Mouse (Mus musculus): ENCODE results near the gene Vmn1r16.
"Not testable (repeated sequence)": the region's sequence is repeated elsewhere in the genome, so short reads cannot be mapped to it uniquely, and the experiment has no call there.

Gene Vmn1r16

DNA sequence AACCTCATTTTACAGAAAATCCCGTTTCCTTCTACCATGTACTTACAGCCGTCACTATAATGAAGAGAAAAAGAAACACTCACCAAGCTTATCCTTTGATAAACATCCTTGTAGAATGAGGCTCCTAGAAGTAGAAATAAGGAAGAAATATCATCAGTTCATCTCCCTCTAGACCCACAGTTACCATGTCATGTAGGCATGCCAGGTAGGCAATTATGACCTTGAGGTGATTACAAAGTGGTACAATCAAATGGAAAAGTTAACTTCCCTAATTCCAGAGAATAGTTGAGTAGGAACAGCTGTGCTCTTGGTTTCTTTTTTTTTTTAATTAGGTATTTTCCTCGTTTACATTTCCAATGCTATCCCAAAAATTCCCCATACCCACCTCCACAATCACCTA, at the start of gene Vmn1r16:
Vmn1r16 (minus strand) TSS at position 101 of the 400 bp plus-strand sequence.
- no peak for DNase-seq (ENCODE audit: low spot score)

DNA sequence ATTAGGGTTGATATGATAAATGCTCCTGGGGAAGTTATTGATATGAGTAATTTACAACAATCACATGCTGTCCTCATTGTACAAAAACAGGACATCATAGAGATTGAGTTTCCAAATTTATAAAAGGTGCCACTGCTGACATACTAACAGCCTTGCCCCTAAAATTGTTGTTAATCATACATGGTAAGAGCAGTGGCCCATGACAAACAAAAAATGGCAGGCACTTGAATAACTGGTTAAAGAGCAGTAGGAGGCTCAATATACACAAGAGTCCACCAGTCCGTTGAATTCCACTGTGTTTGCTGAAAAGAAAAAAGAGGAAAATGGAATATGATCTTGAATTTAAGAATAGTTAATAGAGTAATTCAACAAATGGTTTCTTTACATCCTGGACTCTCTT, 38.2 kb upstream of the Vmn1r16 start:
- DNase-seq (ENCODE audit: low spot score): no peak

DNA sequence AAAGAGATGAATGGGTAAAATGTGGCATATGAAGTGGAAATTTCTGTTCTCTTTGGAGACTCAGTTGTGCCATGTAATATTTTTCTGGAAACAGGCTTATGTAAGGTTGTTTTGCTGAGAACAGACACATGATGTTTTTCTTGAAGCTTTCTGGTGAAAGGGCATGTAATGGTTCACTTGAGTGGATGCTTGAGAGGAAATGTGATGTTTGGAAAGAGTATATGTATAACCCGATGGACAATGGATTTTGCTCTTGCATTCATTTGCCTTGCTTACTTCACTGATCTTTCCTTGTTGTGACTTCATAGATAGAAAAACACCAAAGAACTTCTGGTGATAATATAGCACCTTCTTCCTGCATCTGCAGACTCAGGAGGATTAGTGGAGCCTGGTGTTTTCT, 36.6 kb upstream of the Vmn1r16 start:
- not testable (repeated sequence) for DNase-seq (ENCODE audit: low spot score)

DNA sequence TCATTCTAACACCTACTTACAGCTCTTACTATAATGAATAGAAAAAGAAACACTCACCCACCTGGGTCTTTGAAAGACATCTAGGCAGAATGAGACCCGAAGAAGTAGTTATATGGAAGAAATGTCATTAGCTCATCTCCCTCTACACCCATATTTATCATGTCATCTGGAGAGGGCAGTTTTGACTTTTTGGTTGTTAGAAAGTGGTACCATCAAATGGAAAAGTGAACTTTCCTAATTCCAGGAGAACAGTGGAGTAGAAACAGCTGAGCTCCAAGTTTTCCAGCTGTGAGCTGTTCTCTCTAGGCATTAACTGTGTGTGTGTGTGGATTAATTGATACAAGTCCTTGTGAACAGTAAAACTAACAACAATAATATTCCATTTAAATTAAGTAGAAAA, 34.3 kb upstream of the Vmn1r16 start, which contains the start of gene Vmn1r17:
Vmn1r17 (minus strand) TSS at position 101 of the 400 bp plus-strand sequence.
- no peak for DNase-seq (ENCODE audit: low spot score)

DNA sequence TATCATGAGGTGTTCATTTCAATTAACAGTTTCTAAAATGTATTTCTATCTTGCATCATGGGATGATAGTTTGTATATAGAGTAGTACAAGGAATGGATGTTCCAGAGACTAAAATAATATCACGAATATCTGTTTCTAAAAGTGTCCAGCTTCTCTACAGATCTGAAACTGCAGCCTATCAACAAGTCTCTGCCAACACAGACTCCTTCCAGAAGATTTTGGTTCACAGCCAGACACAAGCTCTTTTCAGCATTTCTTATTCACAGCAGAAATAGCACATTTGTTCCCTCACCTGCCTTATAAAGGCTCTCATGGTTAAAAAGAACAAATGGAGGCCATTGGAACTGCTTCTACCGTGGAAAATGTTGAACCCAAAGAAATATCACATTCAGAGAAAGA, 27.6 kb upstream of the Vmn1r16 start:
- DNase-seq (ENCODE audit: low spot score): no peak

DNA sequence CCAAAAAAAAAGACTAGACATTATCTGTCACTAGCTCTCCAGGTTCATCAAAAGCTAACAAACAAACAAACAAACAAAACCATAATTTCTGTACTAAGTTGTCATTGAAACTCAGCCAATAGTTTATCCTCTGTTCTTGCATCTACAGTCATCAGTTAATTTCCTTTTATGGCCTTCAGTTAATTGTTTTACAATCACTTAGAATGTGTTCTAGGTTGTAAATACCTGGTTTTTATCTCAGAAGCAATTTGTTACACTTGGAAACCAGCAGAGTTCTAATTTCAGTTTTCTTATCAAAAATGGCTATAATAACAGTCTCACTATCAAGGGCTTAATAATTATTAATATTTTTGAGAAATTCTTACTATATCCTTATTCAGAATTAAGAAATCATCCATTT, 3.1 kb downstream of the Vmn1r16 start:
- DNase-seq (ENCODE audit: low spot score): no peak

DNA sequence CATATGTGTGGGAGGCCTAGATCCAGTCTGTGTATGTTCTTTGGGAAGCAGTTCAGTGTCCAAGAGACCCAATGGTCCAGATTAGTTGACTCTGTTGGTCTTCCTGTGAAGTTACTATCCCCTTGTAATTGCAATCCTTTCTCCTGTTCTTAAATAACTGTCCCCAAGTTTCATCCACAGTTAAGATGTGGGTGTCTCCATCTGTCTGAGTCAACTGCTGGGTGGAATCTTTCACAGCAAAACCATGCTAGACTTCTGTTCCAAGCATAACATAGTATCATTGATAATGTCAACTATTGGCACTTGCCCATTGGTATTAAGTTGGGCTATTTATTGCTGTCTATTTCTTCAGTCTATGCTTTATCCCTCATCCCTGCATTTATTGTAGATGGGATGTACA, 50.3 kb downstream of the Vmn1r16 start:
- DNase-seq (ENCODE audit: low spot score): no peak

DNA sequence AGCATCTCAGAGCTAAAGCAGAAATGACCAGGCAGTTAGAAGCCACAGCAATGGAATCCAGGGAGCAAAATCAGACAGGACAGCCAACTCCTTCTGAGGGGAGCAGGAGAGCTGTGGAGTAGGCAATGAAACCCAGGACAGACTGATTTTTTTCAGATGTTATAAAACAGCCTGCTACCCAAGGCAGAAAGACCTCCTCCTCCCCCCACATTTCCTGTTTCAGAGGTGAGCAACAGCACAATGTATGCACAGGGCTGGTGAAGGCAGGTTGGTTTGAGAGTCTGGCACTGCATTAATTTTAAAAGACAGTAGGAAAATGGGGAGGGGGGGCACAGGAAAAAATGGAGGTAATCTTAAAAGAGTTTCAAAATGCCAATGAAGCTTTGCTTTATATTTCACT, 56.8 kb downstream of the Vmn1r16 start:
- DNase-seq (ENCODE audit: low spot score): no peak

DNA sequence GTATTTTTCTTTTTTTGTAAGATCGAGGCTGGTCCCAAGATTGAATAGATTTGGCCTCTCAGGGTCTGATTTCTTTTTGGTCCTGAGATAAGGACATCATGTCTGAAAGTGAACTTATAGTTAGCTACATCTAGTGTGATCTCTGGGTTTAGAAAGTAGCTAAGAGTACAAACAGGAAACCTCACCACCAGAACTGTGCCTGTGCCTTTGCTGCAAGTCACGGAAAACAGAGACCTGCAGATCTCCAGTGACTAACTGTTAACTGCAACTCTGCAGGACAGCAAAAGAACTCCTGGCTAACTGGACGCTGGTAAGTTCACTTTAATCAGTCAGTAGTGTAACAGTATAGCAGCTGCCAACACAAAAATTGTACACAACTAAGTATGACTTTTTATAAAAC, 57.4 kb downstream of the Vmn1r16 start:
- DNase-seq (ENCODE audit: low spot score): no peak

Data from adipocyte (in vitro differentiated cells).